Mouse (Mus musculus): ENCODE measurements around the gene Cald1.

GRCm38 (mm10) chr6:34651298-34651697, 53.0 kb downstream of the Cald1 start:
- TF ChIP-seq CTCF (conservative IDR thresholded peaks at IDR 0.05; ENCODE audit: insufficient read depth, insufficient read length, low read depth, low read length): no peak
- TF ChIP-seq POLR2A (IDR thresholded peaks at IDR 0.05; ENCODE audit: low read depth, low read length): no peak

All from kidney, adult 2 months (tissue).